Mouse (Mus musculus) inflammation-experienced regulatory T-cells, adult 6 months (primary cell): ENCODE measurements around the gene Ing5. TPM values are rescaled to one million over a fixed set of nuclear protein-coding genes. Genes with fewer than 3 reads are reported as not detected.

ENCODE experiments used
- polyA plus RNA-seq, 3 experiments: library from polyadenylated mRNA; unstranded; fragments of 100-300 nt; shearing (Covaris generic); gene quantifications; one replicate each; pipeline ENCODE4 v1.2.1; 2017

Gene Ing5
- polyA plus RNA-seq, 3 experiments from 2014 or later: 20.3 to 26.9 (median 22.1) TPM

Other genes starting within 250 kb of the Ing5 start
- 10 to 100 TPM; 30.5 to 33.7 (median 32.4) TPM for gene Stk25, start 145.3 kb upstream of the Ing5 start, polyA plus RNA-seq
- gene Bok, start 118.3 kb upstream of the Ing5 start, polyA plus RNA-seq: not detected
- gene Atg4b, start 52.5 kb upstream of the Ing5 start, polyA plus RNA-seq: 10 to 100 TPM; 57.6 to 85.3 (median 63.8) TPM
- 10 to 100 TPM; 13.8 to 21.0 (median 19.3) TPM for gene Thap4, start 49.1 kb upstream of the Ing5 start, polyA plus RNA-seq
- gene Dtymk, start 2.0 kb upstream of the Ing5 start, polyA plus RNA-seq: 100 to 1,000 TPM; 113 to 143 (median 119) TPM
- 10 to 100 TPM; 17.0 to 22.7 (median 19.8) TPM for gene D2hgdh, start 20.9 kb downstream of the Ing5 start, polyA plus RNA-seq
- not detected for gene Gal3st2, start 57.3 kb downstream of the Ing5 start, polyA plus RNA-seq
- not detected for gene Gal3st2b, start 114.3 kb downstream of the Ing5 start, polyA plus RNA-seq
- under 1 TPM in 2 of 3 experiments, not detected in 1; 0.04 to 0.08 TPM for gene Gal3st2c, start 186.5 kb downstream of the Ing5 start, polyA plus RNA-seq
- under 1 TPM in 1 of 3 experiments, not detected in 2; 0.33 TPM for gene Neu4, start 216.5 kb downstream of the Ing5 start, polyA plus RNA-seq
- gene Pdcd1, start 248.6 kb downstream of the Ing5 start, polyA plus RNA-seq: 100 to 1,000 TPM; 264 to 357 (median 323) TPM